Mouse (Mus musculus) testis, adult 2 months (tissue): ENCODE results near the gene Kat8.

ENCODE experiments used
- CTCF ChIP-seq: fragments of 200-500 bp; IDR thresholded peaks from 2 replicates; pipeline ENCODE4 v1.5.1; 2012; ENCODE audit warnings: low read depth, mild to moderate bottlenecking, inconsistent platforms, low read length, moderate library complexity; ENCODE audit not compliant: control insufficient read depth, insufficient read depth, insufficient replicate concordance
- POLR2A ChIP-seq: fragments of 200-500 bp; IDR thresholded peaks from 2 replicates; pipeline ENCODE4 v1.6.1; 2012; ENCODE audit warnings: low read depth, mild to moderate bottlenecking, inconsistent platforms, low read length, moderate library complexity; ENCODE audit not compliant: control insufficient read depth

- TF ChIP-seq CTCF (no peak), POLR2A (no peak)
Measured at GRCm38 (mm10) chr7:127867641-127868040, 44.7 kb upstream of the Kat8 start.
